Mouse (Mus musculus) CH12.LX (cell line): ENCODE measurements at regions not wholly inside any gene's neighbourhood (a gene's known extent, or its start where the extent isn't known, plus 50 kb on each side); places are given as distances from the start of the nearest gene placed in this dataset.

Source experiments
- DNase-seq: peaks from one replicate; pipeline ENCODE4 v3.0.0-alpha.2; 2013; ENCODE audit errors: extremely low read depth
- H3K27ac ChIP-seq: 2 replicates; pipeline ENCODE4 v1.5.1; 2012; ENCODE audit warnings: low read depth, mild to moderate bottlenecking, control low read depth, moderate library complexity; ENCODE audit not compliant: insufficient read depth
- H3K27me3 ChIP-seq: replicated peaks from 2 replicates; pipeline ENCODE3; 2012; ENCODE audit warnings: inconsistent platforms
- H3K36me3 ChIP-seq, 2 experiments: replicated peaks in 1 of 2; 2 replicates each; pipeline versions ENCODE3 to v1.6.1; 2012; ENCODE audit warnings: inconsistent platforms in 1 of 2, low read length in 1 of 2, mild to moderate bottlenecking in 1 of 2, mixed read lengths in 1 of 2, moderate library complexity in 1 of 2; ENCODE audit not compliant: control insufficient read depth in 1 of 2, insufficient read depth in 1 of 2
- H3K4me1 ChIP-seq, 2 experiments: 2 replicates each; pipeline ENCODE4 v1.6.1; 2012; ENCODE audit warnings: inconsistent platforms in 1 of 2, moderate library complexity in 1 of 2; ENCODE audit not compliant: insufficient read depth in 2 of 2, control insufficient read depth in 1 of 2
- H3K4me2 ChIP-seq: 2 replicates; pipeline ENCODE4 v1.6.1; 2012; ENCODE audit warnings: low read depth, mild to moderate bottlenecking, control low read depth; ENCODE audit not compliant: poor library complexity, insufficient read depth, severe bottlenecking
- H3K4me3 ChIP-seq, 3 experiments: fragments of 150-350 bp in 1 of 3; sonication (generic) in 1 of 3; replicated peaks in 1 of 3; 2 replicates each; pipeline versions ENCODE3 to v1.5.1; 2011 to 2012; ENCODE audit warnings: low read depth in 2 of 3, low read length in 2 of 3, mild to moderate bottlenecking in 2 of 3, moderate library complexity in 2 of 3, control low read depth in 1 of 3, improper control_type of control experiment in 1 of 3, inconsistent platforms in 1 of 3, mixed read lengths in 1 of 3; ENCODE audit not compliant: poor library complexity in 1 of 3
- H3K79me2 ChIP-seq: replicated peaks from 2 replicates; pipeline ENCODE4 v1.6.1; 2012; ENCODE audit warnings: mild to moderate bottlenecking, moderate library complexity; ENCODE audit not compliant: control insufficient read depth, poor library complexity, insufficient read depth, severe bottlenecking; ENCODE audit errors: extremely low read depth
- H3K9ac ChIP-seq: 2 replicates; pipeline ENCODE4 v1.6.1; 2012; ENCODE audit warnings: low read depth, mild to moderate bottlenecking, control low read depth, moderate library complexity; ENCODE audit not compliant: insufficient read depth
- H3K9me3 ChIP-seq: replicated peaks from 2 replicates; pipeline ENCODE3; 2012; ENCODE audit warnings: low read length, inconsistent platforms, mixed read lengths
- E2F4 ChIP-seq: IDR thresholded peaks from 2 replicates; pipeline ENCODE4 v1.6.1; 2011; ENCODE audit warnings: low read depth, low read length, improper control_type of control experiment; ENCODE audit not compliant: insufficient replicate concordance
- ELF1 ChIP-seq: IDR thresholded peaks from 2 replicates; pipeline ENCODE4 v1.6.1; 2014; ENCODE audit warnings: low read depth, mild to moderate bottlenecking, inconsistent platforms, low read length, improper control_type of control experiment
- ETS1 ChIP-seq: conservative IDR thresholded peaks from 2 replicates; pipeline ENCODE4 v1.6.1; 2012; ENCODE audit warnings: low read depth, mild to moderate bottlenecking, inconsistent platforms, low read length, improper control_type of control experiment, moderate library complexity
- IRF4 ChIP-seq: IDR thresholded peaks from 2 replicates; pipeline ENCODE4 v1.6.1; 2014; ENCODE audit warnings: low read depth, mild to moderate bottlenecking, inconsistent platforms, low read length, improper control_type of control experiment
- MAZ ChIP-seq: IDR thresholded peaks from 2 replicates; pipeline ENCODE4 v1.6.1; 2012; ENCODE audit warnings: low read depth, mild to moderate bottlenecking, inconsistent platforms, low read length, improper control_type of control experiment, moderate library complexity
- MEF2A ChIP-seq: IDR thresholded peaks from 2 replicates; pipeline ENCODE4 v1.6.1; 2014; ENCODE audit warnings: low read depth, mild to moderate bottlenecking, inconsistent platforms, low read length, improper control_type of control experiment, borderline replicate concordance
- MXI1 ChIP-seq: IDR thresholded peaks from 2 replicates; pipeline ENCODE4 v1.6.1; 2011; ENCODE audit warnings: mild to moderate bottlenecking, low read depth, low read length, improper control_type of control experiment
- MYC ChIP-seq: IDR thresholded peaks from 2 replicates; pipeline ENCODE4 v1.6.1; 2011; ENCODE audit warnings: low read depth, mild to moderate bottlenecking, improper control_type of control experiment, low read length
- NRF1 ChIP-seq: IDR thresholded peaks from 2 replicates; pipeline ENCODE4 v1.6.1; 2014; ENCODE audit warnings: low read depth, mild to moderate bottlenecking, inconsistent platforms, low read length, improper control_type of control experiment, moderate library complexity
- PAX5 ChIP-seq: IDR thresholded peaks from 2 replicates; pipeline ENCODE4 v1.6.1; 2012; ENCODE audit warnings: low read length, inconsistent platforms, mixed read lengths
- POLR2AphosphoS2 ChIP-seq: IDR thresholded peaks from 2 replicates; pipeline ENCODE4 v1.6.1; 2011; ENCODE audit warnings: low read depth, low read length, improper control_type of control experiment
- RAD21 ChIP-seq: IDR thresholded peaks from 2 replicates; pipeline ENCODE4 v1.6.1; 2011; ENCODE audit warnings: low read depth, mild to moderate bottlenecking, low read length, improper control_type of control experiment, moderate library complexity
- SMC3 ChIP-seq: IDR thresholded peaks from 2 replicates; pipeline ENCODE4 v1.6.1; 2011; ENCODE audit warnings: low read depth, low read length, improper control_type of control experiment
- USF1 ChIP-seq: IDR thresholded peaks from 2 replicates; pipeline ENCODE4 v1.6.1; 2014; ENCODE audit warnings: low read depth, mild to moderate bottlenecking, inconsistent platforms, low read length, improper control_type of control experiment
- ZC3H11A ChIP-seq: IDR thresholded peaks from 2 replicates; pipeline ENCODE4 v1.6.1; 2012; ENCODE audit warnings: low read depth, mild to moderate bottlenecking, inconsistent platforms, low read length, improper control_type of control experiment
- ZKSCAN1 ChIP-seq: IDR thresholded peaks from 2 replicates; pipeline ENCODE4 v1.6.1; 2012; ENCODE audit warnings: low read depth, inconsistent platforms, low read length, improper control_type of control experiment, borderline replicate concordance
- ZMIZ1 ChIP-seq: IDR thresholded peaks from 2 replicates; pipeline ENCODE4 v1.6.1; 2012; ENCODE audit warnings: low read depth, mild to moderate bottlenecking, inconsistent platforms, low read length, improper control_type of control experiment
- ZNF384 ChIP-seq: IDR thresholded peaks from 2 replicates; pipeline ENCODE4 v1.6.1; 2012; ENCODE audit warnings: low read depth, low read length, improper control_type of control experiment, inconsistent platforms
- dilution Hi-C: fragments of 300-500 bp; cut with MboI; formaldehyde crosslinking; loops from 2 replicates; pipeline ENCODE4 v1.14.3; 2020; ENCODE audit warnings: low sequenced_read_pairs; ENCODE audit not compliant: extremely low pct_unique_long_range_greater_than_20kb, extremely low pct_ligation_motif_present
- in situ Hi-C: fragments of 300-500 bp; cut with MboI; formaldehyde crosslinking; loops from 3 replicates; pipeline ENCODE4 v1.14.3; 2019; ENCODE audit warnings: low sequenced_read_pairs, low pct_ligation_motif_present, low pct_unique_long_range_greater_than_20kb, mixed read lengths

DNA sequence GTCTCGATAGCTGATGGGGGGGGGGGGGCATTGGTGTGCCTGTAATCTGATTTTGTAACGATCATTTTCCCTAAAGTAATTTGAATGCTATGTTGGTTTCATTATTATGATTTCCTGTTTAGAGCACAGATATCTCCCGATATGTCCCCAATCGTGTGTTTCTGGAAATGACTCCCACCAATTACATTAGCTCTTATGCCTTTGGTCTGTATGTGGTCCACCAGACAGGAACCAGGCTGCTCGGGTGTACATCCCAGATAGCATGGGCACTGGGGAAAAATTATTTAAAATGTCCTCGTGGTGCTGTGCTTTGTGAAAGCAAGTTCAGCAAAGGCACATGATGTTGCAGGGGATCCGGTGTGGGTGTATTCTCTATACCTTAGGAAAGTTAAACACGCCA is 82.0 kb upstream of the Itga6 start:
- Histone ChIP-seq H3K4me3 (no peak overlapping the region), H3K9ac (no peak overlapping the region), H3K27me3 (no peaks in the 10 kb centered on the region), H3K4me1 (peaks cover 2 to 27% of the 10 kb centered on the region in 2 experiments; a peak in 3 of 4 replicates)
- DNase-seq, result no peak
- in situ Hi-C loops, result no loop called here
- TF ChIP-seq USF1 (no peak), ZMIZ1 (no peak), ZKSCAN1 (no peak), MAZ (no peak), IRF4 (no peak), MYC (no peak), ETS1 (no peak), SMC3 (no peak), MEF2A (no peak)
- TF ChIP-seq, all 38 proteins: peak for 0
- Histone ChIP-seq H3K79me2 (no peaks in the 10 kb centered on the region), H3K36me3 (no peaks in the 10 kb centered on the region), H3K4me2 (no peak overlapping the region), H3K27ac (no peak overlapping the region), H3K9me3 (no peaks in the 10 kb centered on the region)
- dilution Hi-C loops, result no loop called here

- Histone ChIP-seq H3K4me3 (no peak overlapping the region), H3K27me3 (no peaks in the 10 kb centered on the region), H3K36me3 (no peaks in the 10 kb centered on the region), H3K9ac (no peak overlapping the region), H3K4me1 (peaks cover 5 to 27% of the 10 kb centered on the region in 2 experiments; a peak in 3 of 4 replicates), H3K4me2 (no peak overlapping the region), H3K79me2 (no peaks in the 10 kb centered on the region), H3K27ac (no peak overlapping the region), H3K9me3 (no peaks in the 10 kb centered on the region)
- in situ Hi-C loops (no loop called here), dilution Hi-C loops (no loop called here)
- TF ChIP-seq ZNF384 (no peak), ZKSCAN1 (no peak), ZC3H11A (no peak), SMC3 (no peak), USF1 (no peak), ELF1 (no peak), MXI1 (no peak), POLR2AphosphoS2 (no peak), MAZ (no peak), MEF2A (no peak), PAX5 (no peak), E2F4 (no peak), RAD21 (no peak), NRF1 (no peak)
- no peak for DNase-seq
Observed at GRCm38 (mm10) chr2:71666927-71667326, 78.5 kb upstream of the Itga6 start.
